Mouse (Mus musculus) liver, embryonic 15.5 days (tissue): Measurements from ENCODE around the gene Aldh4a1. TPM values are rescaled to one million over a fixed set of nuclear protein-coding genes. Genes with fewer than 3 reads are reported as not detected.

Source experiments
- ATAC-seq: fragments of 200-750 bp; cut with Nextera tagmentation; 2 replicates; pipeline ENCODE4 v1.8.0; 2017; ENCODE audit warnings: moderate number of reproducible peaks, mild to moderate bottlenecking, moderate library complexity; ENCODE audit not compliant: insufficient read depth
- H3K27ac ChIP-seq: fragments of 300-500 bp; sonication (generic); replicated peaks from 2 replicates; pipeline ENCODE4 v1.5.1; 2015; ENCODE audit warnings: mild to moderate bottlenecking, inconsistent platforms
- H3K27me3 ChIP-seq: fragments of 300-500 bp; sonication (generic); 2 replicates; pipeline ENCODE4 v1.6.1; 2015; ENCODE audit warnings: mild to moderate bottlenecking, inconsistent platforms
- H3K36me3 ChIP-seq: fragments of 300-500 bp; sonication (generic); replicated peaks from 2 replicates; pipeline ENCODE4 v1.6.1; 2015; ENCODE audit warnings: moderate library complexity, mild to moderate bottlenecking, inconsistent platforms
- H3K4me1 ChIP-seq: fragments of 300-500 bp; sonication (generic); replicated peaks from 2 replicates; pipeline ENCODE4 v1.6.1; 2015; ENCODE audit warnings: inconsistent platforms
- H3K4me2 ChIP-seq: fragments of 300-500 bp; sonication (generic); 2 replicates; pipeline ENCODE4 v1.6.1; 2015; ENCODE audit warnings: moderate library complexity, mild to moderate bottlenecking, inconsistent platforms
- H3K4me3 ChIP-seq: fragments of 300-500 bp; sonication (generic); replicated peaks from 2 replicates; pipeline ENCODE4 v1.5.1; 2015; ENCODE audit warnings: mild to moderate bottlenecking, inconsistent platforms
- H3K9ac ChIP-seq: fragments of 300-500 bp; sonication (generic); 2 replicates; pipeline ENCODE4 v1.6.1; 2015; ENCODE audit warnings: moderate library complexity, mild to moderate bottlenecking, inconsistent platforms
- H3K9me3 ChIP-seq: fragments of 300-500 bp; sonication (generic); replicated peaks from 2 replicates; pipeline ENCODE4 v1.6.1; 2016; ENCODE audit warnings: inconsistent platforms
- WGBS: fragments of 180-500 bp; shearing (Covaris S2); methylation state at CpG from one replicate; pipeline ENCODE4 v1.1.7; 2015; ENCODE audit warnings: mixed read lengths; ENCODE audit not compliant: insufficient replicate concordance; 5-methylcytosine and 5-hydroxymethylcytosine counted together
- polyA plus RNA-seq: library from polyadenylated mRNA; unstranded; fragments of >200 nt; fragmentation: Nextera tagmentation; extraction: Ambion mirVana; gene quantifications from 2 replicates; pipeline ENCODE4 v1.2.1, GENCODE M21; 2015

Gene Aldh4a1
- polyA plus RNA-seq, 1 experiment from 2014 or later, result 85.0 TPM

GRCm38 (mm10) chr4:139627361-139627760 is 4.7 kb downstream of the Aldh4a1 start:
- no peak for ATAC-seq
- peaks cover 43% of the 10 kb centered on the region for H3K4me1 ChIP-seq
- no peaks in the 10 kb centered on the region for H3K36me3 ChIP-seq
- no peak overlapping the region for H3K27ac ChIP-seq
- H3K4me3 ChIP-seq, result no peak overlapping the region
- H3K27me3 ChIP-seq, result no peaks in the 10 kb centered on the region
- H3K9ac ChIP-seq, result no peak overlapping the region
- no peak overlapping the region for H3K4me2 ChIP-seq
- WGBS, result 74% methylated on average over 11 of the region's 11 CpGs
- no peaks in the 10 kb centered on the region for H3K9me3 ChIP-seq

DNA sequence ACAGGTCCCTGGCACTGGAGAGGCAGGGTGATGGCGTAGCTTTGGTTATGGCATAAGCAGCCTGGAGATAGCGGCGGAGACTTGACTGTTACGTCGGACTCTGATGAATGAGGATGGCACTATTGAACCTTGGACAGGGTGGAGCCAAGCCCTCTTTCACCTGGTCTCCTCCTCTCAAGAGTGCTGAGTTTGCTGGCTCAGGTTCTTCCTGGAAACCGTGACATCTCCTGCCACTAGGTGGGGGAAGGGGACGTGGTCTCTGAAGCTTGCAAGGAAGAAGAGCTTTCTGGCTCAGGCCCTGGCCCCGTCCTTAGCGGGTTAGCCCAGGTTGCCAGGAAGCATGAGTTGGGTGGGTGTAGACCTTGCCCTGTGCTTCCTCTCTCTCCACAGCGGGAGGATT is 7.5 kb downstream of the Aldh4a1 start:
- no peak overlapping the region for H3K27ac ChIP-seq
- ATAC-seq, result no peak
- no peak overlapping the region for H3K4me2 ChIP-seq
- H3K4me1 ChIP-seq, result peaks cover 42% of the 10 kb centered on the region
- no peaks in the 10 kb centered on the region for H3K9me3 ChIP-seq
- no peak overlapping the region for H3K9ac ChIP-seq
- H3K27me3 ChIP-seq, result no peaks in the 10 kb centered on the region
- H3K36me3 ChIP-seq, result no peaks in the 10 kb centered on the region; the same call in 1 of the 2 replicates
- H3K4me3 ChIP-seq, result no peak overlapping the region
- WGBS, result 52% methylated on average over 10 of the region's 10 CpGs

GRCm38 (mm10) chr4:139631141-139631540 is 8.5 kb downstream of the Aldh4a1 start:
- Histone ChIP-seq H3K4me1 (peaks cover 42% of the 10 kb centered on the region), H3K4me2 (no peak overlapping the region), H3K27me3 (no peaks in the 10 kb centered on the region), H3K4me3 (no peak overlapping the region), H3K36me3 (no peaks in the 10 kb centered on the region; the same call in 1 of the 2 replicates), H3K27ac (no peak overlapping the region), H3K9ac (no peak overlapping the region), H3K9me3 (no peaks in the 10 kb centered on the region)
- no peak for ATAC-seq
- 53% methylated on average over 5 of the region's 5 CpGs for WGBS

DNA sequence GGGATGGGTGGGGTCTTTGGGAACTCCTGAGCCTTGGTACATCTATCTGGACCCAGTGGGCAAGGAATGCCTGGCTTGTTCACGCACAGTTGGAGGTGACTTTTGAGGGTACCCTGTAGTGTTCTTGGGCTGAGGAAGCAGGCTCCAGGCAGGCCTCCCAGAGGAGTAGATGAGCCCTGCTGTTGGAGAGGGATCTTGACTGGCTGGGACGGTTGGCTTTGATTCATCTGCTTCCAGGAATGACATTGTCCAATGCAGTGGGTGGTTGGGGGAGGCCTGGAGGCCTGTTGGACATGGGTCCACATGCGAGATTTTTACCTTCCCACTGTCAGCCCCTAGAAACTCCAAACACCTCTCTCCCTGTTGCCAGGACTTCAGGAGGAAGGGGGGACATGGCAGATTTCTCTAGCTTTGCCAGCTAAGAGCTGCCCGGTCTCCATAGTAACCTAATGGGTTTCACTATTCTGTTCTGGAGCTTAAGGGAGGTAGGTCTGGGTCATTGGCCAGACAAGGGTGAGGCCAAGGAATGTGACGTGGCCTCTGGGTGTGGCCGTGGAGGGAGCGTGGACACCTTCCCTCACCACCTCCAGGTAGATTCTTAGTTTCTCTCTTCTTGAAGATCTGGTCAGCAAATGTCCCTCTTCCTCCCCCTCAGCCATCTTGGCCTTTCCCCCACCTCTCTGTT is 9.0 kb downstream of the Aldh4a1 start:
- no peak overlapping the region for H3K9ac ChIP-seq
- no peaks in the 10 kb centered on the region for H3K9me3 ChIP-seq
- H3K4me1 ChIP-seq, result peaks cover 42% of the 10 kb centered on the region
- H3K4me2 ChIP-seq, result no peak overlapping the region
- H3K27me3 ChIP-seq, result no peaks in the 10 kb centered on the region
- no peaks in the 10 kb centered on the region; the same call in 1 of the 2 replicates for H3K36me3 ChIP-seq
- no peak for ATAC-seq
- H3K27ac ChIP-seq, result no peak overlapping the region
- H3K4me3 ChIP-seq, result no peak overlapping the region
- 64% methylated on average over 7 of the region's 7 CpGs for WGBS

GRCm38 (mm10) chr4:139632254-139632580 is 9.6 kb downstream of the Aldh4a1 start:
- no peaks in the 10 kb centered on the region; the same call in 1 of the 2 replicates for H3K36me3 ChIP-seq
- no peaks in the 10 kb centered on the region for H3K27me3 ChIP-seq
- no peak overlapping the region for H3K4me3 ChIP-seq
- no peak overlapping the region for H3K27ac ChIP-seq
- 63% methylated on average over 10 of the region's 10 CpGs for WGBS
- ATAC-seq, result no peak
- no peak overlapping the region for H3K9ac ChIP-seq
- H3K9me3 ChIP-seq, result no peaks in the 10 kb centered on the region
- H3K4me1 ChIP-seq, result peaks cover 42% of the 10 kb centered on the region
- H3K4me2 ChIP-seq, result no peak overlapping the region

DNA sequence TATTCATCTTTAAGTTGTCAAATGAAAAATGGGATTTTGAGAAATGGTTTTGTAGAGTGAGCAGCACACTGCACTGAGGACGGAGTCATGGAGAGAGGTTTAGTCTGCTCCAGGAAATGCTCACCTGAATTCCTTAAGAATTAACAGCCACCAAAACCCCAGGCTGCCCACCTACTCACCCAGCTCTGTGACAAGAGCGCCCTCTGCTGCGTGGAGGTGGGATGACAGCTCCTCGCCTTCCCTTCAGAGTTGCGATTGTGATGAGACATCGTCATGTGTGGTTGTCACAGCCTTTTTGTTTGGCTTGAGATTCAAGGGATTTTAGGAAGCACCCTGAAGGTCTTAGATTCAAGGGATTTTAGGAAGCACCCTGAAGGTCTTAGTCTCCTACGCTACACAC is 13.7 kb downstream of the Aldh4a1 start:
- peaks cover 4% of the 10 kb centered on the region for H3K27me3 ChIP-seq
- WGBS, result 26% methylated on average over 7 of the region's 7 CpGs
- no peak for ATAC-seq
- H3K4me2 ChIP-seq, result no peak overlapping the region
- H3K4me3 ChIP-seq, result no peak overlapping the region
- H3K27ac ChIP-seq, result no peak overlapping the region
- H3K36me3 ChIP-seq, result no peaks in the 10 kb centered on the region; the same call in none of the 2 replicates
- H3K9me3 ChIP-seq, result no peaks in the 10 kb centered on the region
- H3K4me1 ChIP-seq, result peaks cover 47% of the 10 kb centered on the region
- H3K9ac ChIP-seq, result no peak overlapping the region

GRCm38 (mm10) chr4:139637847-139638246 is 15.2 kb downstream of the Aldh4a1 start:
- no peak for ATAC-seq
- no peak overlapping the region for H3K9ac ChIP-seq
- H3K27ac ChIP-seq, result no peak overlapping the region
- no peak overlapping the region for H3K4me2 ChIP-seq
- no peaks in the 10 kb centered on the region for H3K9me3 ChIP-seq
- H3K4me3 ChIP-seq, result no peak overlapping the region
- H3K4me1 ChIP-seq, result peaks cover 42% of the 10 kb centered on the region
- 70% methylated on average over 9 of the region's 9 CpGs for WGBS
- H3K36me3 ChIP-seq, result no peaks in the 10 kb centered on the region; the same call in none of the 2 replicates
- H3K27me3 ChIP-seq, result peaks cover 17% of the 10 kb centered on the region

GRCm38 (mm10) chr4:139638356-139638755 is 15.7 kb downstream of the Aldh4a1 start:
- no peak for ATAC-seq
- no peak overlapping the region for H3K9ac ChIP-seq
- H3K4me2 ChIP-seq, result no peak overlapping the region
- H3K27ac ChIP-seq, result no peak overlapping the region
- H3K9me3 ChIP-seq, result no peaks in the 10 kb centered on the region
- H3K4me1 ChIP-seq, result peaks cover 37% of the 10 kb centered on the region
- peaks cover under 1% of the 10 kb centered on the region for H3K36me3 ChIP-seq
- peaks cover 17% of the 10 kb centered on the region for H3K27me3 ChIP-seq
- no peak overlapping the region for H3K4me3 ChIP-seq
- WGBS, result 78% methylated on average over 16 of the region's 16 CpGs

DNA sequence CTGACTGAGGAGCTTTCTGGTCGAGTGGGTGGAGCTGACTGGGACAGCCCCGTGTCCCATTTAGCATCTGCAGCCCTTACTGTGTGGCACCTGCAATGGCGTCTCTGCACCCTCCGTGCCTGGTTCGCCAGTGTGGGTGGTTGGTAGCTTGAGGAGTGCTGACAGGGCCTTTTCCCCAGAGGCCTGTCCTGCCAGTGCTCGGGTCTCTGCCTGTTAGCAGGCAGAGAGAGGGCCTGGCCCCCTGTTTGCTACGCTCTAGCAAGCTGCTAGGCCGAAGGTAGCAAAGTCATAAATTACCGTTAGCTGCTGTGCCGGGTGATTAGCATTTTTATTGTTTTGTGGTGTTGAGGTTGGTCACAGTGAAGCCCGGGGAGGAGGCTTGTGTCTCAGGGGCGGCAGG is 17.1 kb downstream of the Aldh4a1 start:
- no peak for ATAC-seq
- Histone ChIP-seq H3K27me3 (peaks cover 17% of the 10 kb centered on the region), H3K9me3 (no peaks in the 10 kb centered on the region), H3K27ac (no peak overlapping the region), H3K4me3 (no peak overlapping the region), H3K36me3 (peaks cover 13% of the 10 kb centered on the region), H3K4me1 (peaks cover 26% of the 10 kb centered on the region), H3K4me2 (no peak overlapping the region), H3K9ac (no peak overlapping the region)
- 39% methylated on average over 12 of the region's 12 CpGs for WGBS

DNA sequence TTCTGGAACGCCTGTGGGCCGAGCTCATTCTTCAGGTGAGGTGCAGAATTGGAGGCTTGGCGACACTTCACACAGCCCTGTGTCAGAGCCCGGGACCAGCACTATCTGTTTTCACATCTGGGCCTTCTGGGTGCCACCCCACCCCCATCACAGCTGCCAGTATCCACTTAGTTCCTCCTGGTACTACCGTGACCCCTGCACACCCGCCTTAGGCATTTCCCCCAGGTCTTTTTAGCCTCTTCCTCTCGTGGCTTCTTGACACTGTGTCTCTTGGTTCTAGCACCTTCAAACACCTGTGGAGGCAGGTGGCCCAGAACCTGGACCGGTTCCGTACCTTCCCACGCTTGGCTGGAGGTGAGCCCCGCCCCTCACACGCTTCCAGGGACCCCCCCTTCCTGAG is 17.7 kb downstream of the Aldh4a1 start:
- Histone ChIP-seq H3K27ac (no peak overlapping the region), H3K4me3 (no peak overlapping the region), H3K9ac (no peak overlapping the region), H3K4me1 (peaks cover 26% of the 10 kb centered on the region), H3K9me3 (no peaks in the 10 kb centered on the region), H3K27me3 (peaks cover 17% of the 10 kb centered on the region), H3K36me3 (peaks cover 18% of the 10 kb centered on the region), H3K4me2 (no peak overlapping the region)
- no peak for ATAC-seq
- 41% methylated on average over 12 of the region's 12 CpGs for WGBS

GRCm38 (mm10) chr4:139640775-139641174 is 18.1 kb downstream of the Aldh4a1 start:
- no peak overlapping the region for H3K4me2 ChIP-seq
- peaks cover 17% of the 10 kb centered on the region for H3K27me3 ChIP-seq
- no peak for ATAC-seq
- 18% methylated on average over 6 of the region's 6 CpGs for WGBS
- peaks cover 26% of the 10 kb centered on the region for H3K4me1 ChIP-seq
- no peak overlapping the region for H3K9ac ChIP-seq
- H3K36me3 ChIP-seq, result peaks cover 22% of the 10 kb centered on the region
- H3K4me3 ChIP-seq, result no peak overlapping the region
- no peak overlapping the region for H3K27ac ChIP-seq
- H3K9me3 ChIP-seq, result no peaks in the 10 kb centered on the region
